Mouse (Mus musculus) neural tube, embryonic 15.5 days (tissue): Measurements from ENCODE around the gene Hs6st3. TPM values are rescaled to one million over a fixed set of nuclear protein-coding genes. Genes with fewer than 3 reads are reported as not detected.

Experiments used
- polyA plus RNA-seq: library from polyadenylated mRNA; unstranded; fragments of >200 nt; fragmentation: Nextera tagmentation; extraction: Ambion mirVana; gene quantifications from 2 replicates; pipeline ENCODE4 v1.2.1, GENCODE M21; 2015

Gene Hs6st3
- polyA plus RNA-seq, 1 experiment from 2014 or later: 2.1 TPM

Other genes with a start within 250 kb of the Hs6st3 start
- 86.1 and 100 TPM in 2 replicates for gene Dzip1, start 212.9 kb upstream of the Hs6st3 start, polyA plus RNA-seq
- 22.6 and 26.8 TPM in 2 replicates for gene Dnajc3, start 200.4 kb upstream of the Hs6st3 start, polyA plus RNA-seq
- gene Uggt2, start 38.9 kb upstream of the Hs6st3 start, polyA plus RNA-seq: 15.1 and 19.8 TPM in 2 replicates